Mouse (Mus musculus): Measurements from ENCODE around the gene 4930402H24Rik. TPM values are rescaled to one million over a fixed set of nuclear protein-coding genes. Genes with fewer than 3 reads are reported as not detected.

4930402H24Rik gene
- total RNA-seq, 1 experiment from 2014 or later: 16.4 TPM

GRCm38 (mm10) chr2:130689011-130689410, 217.2 kb downstream of the 4930402H24Rik start:
- ATAC-seq (replicated peaks; ENCODE audit: low read depth, poor library complexity, severe bottlenecking): no peak

GRCm38 (mm10) chr2:130685426-130685825, 220.8 kb downstream of the 4930402H24Rik start:
- ATAC-seq (replicated peaks; ENCODE audit: low read depth, poor library complexity, severe bottlenecking): no peak

- no peak for ATAC-seq (replicated peaks; ENCODE audit: low read depth, poor library complexity, severe bottlenecking)
These were observed 224.7 kb downstream of the 4930402H24Rik start for GRCm38 (mm10) chr2:130681531-130681930.

GRCm38 (mm10) chr2:130679899-130680298, 226.3 kb downstream of the 4930402H24Rik start:
- ATAC-seq (replicated peaks; ENCODE audit: low read depth, poor library complexity, severe bottlenecking): no peak

- no peak for ATAC-seq (replicated peaks; ENCODE audit: low read depth, poor library complexity, severe bottlenecking)
These were observed 227.1 kb downstream of the 4930402H24Rik start for GRCm38 (mm10) chr2:130679154-130679553.

GRCm38 (mm10) chr2:130677211-130677610, 229.0 kb downstream of the 4930402H24Rik start:
- no peak for ATAC-seq (replicated peaks; ENCODE audit: low read depth, poor library complexity, severe bottlenecking)

- peak; percentile 76 for ATAC-seq (replicated peaks; ENCODE audit: low read depth, poor library complexity, severe bottlenecking)
These were observed 238.6 kb downstream of the 4930402H24Rik start, which contains the start of gene Itpa for GRCm38 (mm10) chr2:130667559-130667958. Gene Itpa (plus strand): TSS chr2:130667610.

GRCm38 (mm10) chr2:130664102-130664701, 242.0 kb downstream of the 4930402H24Rik start, which contains the start of gene Ddrgk1:
Gene Ddrgk1 (minus strand): TSS chr2:130664659.
- peak; percentile 84 for ATAC-seq (replicated peaks; ENCODE audit: low read depth, poor library complexity, severe bottlenecking)

- no peak for ATAC-seq (replicated peaks; ENCODE audit: low read depth, poor library complexity, severe bottlenecking)
These were observed 242.9 kb downstream of the 4930402H24Rik start for GRCm38 (mm10) chr2:130663342-130663741.

GRCm38 (mm10) chr2:130658530-130658929, 247.7 kb downstream of the 4930402H24Rik start:
- no peak for ATAC-seq (replicated peaks; ENCODE audit: low read depth, poor library complexity, severe bottlenecking)

- no peak for ATAC-seq (replicated peaks; ENCODE audit: low read depth, poor library complexity, severe bottlenecking)
These were observed 248.7 kb downstream of the 4930402H24Rik start for GRCm38 (mm10) chr2:130657541-130657940.

GRCm38 (mm10) chr2:130656536-130656935, 249.7 kb downstream of the 4930402H24Rik start:
- ATAC-seq (replicated peaks; ENCODE audit: low read depth, poor library complexity, severe bottlenecking): no peak

Other genes with a start within 250 kb of the 4930402H24Rik start
- 87.6 and 107 TPM in 2 replicates for gene Ddrgk1, start 241.7 kb downstream of the 4930402H24Rik start, total RNA-seq (2017)
- 69.0 and 86.0 TPM in 2 replicates for gene Itpa, start 238.8 kb downstream of the 4930402H24Rik start, total RNA-seq (2017)
- gene Slc4a11, start 208.9 kb downstream of the 4930402H24Rik start, total RNA-seq (2017): not detected in 2 replicates
- 10.7 and 14.2 TPM in 2 replicates for gene Atrn, start 89 bp upstream of the 4930402H24Rik start, total RNA-seq (2017)
- gene Gfra4, start 136.7 kb upstream of the 4930402H24Rik start, total RNA-seq (2017): not detected in 2 replicates
- gene Adam33, start 157.4 kb upstream of the 4930402H24Rik start, total RNA-seq (2017): not detected in 2 replicates
- under 0.01 TPM in 1 of 2 replicates, not detected in the other for gene Siglec1, start 180.4 kb upstream of the 4930402H24Rik start, total RNA-seq (2017)
- 0.92 and 0.96 TPM in 2 replicates for gene Hspa12b, start 220.9 kb upstream of the 4930402H24Rik start, total RNA-seq (2017)
- not detected in 2 replicates for gene Gm11037, start 227.1 kb upstream of the 4930402H24Rik start, total RNA-seq (2017)